Mouse (Mus musculus): ENCODE results near the gene Mdfic.

DNA sequence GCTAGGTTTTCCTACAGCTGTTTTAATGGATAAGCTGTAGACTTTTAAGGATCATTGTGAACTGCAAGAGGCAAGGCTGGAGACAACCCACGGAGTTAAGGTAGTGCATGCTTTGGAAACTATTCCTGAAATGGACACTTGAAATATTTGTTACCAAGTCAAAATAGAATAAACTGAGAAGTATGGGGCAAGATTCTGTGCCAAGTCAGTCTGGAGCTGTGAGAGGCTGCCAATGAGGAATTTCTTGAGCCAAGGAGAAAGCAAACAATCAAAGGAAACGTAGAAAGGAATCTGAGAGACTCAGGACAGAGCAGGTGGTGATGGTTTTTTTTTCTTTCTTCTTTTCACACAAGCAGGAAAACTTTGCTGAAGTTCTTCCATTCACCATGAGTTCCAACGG, 119.4 kb downstream of the Mdfic start:
- TF ChIP-seq CTCF (IDR thresholded peaks at IDR 0.05; ENCODE audit: low read depth, low read length) (no peak), POLR2AphosphoS5 (IDR thresholded peaks at IDR 0.05; ENCODE audit: insufficient replicate concordance, low read depth, low read length) (no peak), GATA1 (IDR thresholded peaks at IDR 0.05; ENCODE audit: borderline replicate concordance, low read length) (no peak), TAL1 (conservative IDR thresholded peaks at IDR 0.05; ENCODE audit: low read depth, low read length) (no peak), GATA2 (IDR thresholded peaks at IDR 0.05; ENCODE audit: borderline replicate concordance, low read depth, low read length) (no peak)

All from G1E (cell line).